Mouse (Mus musculus): ENCODE data around the gene Tecpr2. TPM values are rescaled to one million over a fixed set of nuclear protein-coding genes. Genes with fewer than 3 reads are reported as not detected.

The Tecpr2 gene
- polyA plus RNA-seq, 1 experiment from 2014 or later = 2.0 TPM

DNA sequence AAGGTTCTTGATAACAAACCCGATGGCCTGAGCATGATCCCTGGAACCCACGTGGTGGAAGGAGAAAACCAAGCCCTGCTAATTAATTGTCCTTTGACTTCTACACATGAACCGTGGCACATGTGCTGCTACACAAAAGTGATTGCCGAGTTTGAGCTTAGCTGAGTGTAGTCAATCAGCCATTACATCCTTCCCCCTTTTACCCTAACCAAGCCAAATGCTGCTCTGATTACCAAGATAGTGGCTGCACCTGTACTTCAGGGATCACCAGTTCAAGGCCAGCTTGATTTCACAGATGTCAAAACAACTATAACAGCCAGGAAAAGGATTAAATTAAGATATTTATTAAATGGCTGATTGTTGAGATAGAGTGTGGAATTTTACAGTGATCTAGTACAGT, 61.1 kb downstream of the Tecpr2 start:
- Histone ChIP-seq H3K9me3 (replicated peaks) (no peaks in the 10 kb centered on the region), H3K27ac (no peak overlapping the region), H3K27me3 (no peaks in the 10 kb centered on the region), H3K9ac (no peak overlapping the region), H3K4me2 (no peak overlapping the region), H3K4me1 (replicated peaks) (peaks cover 12% of the 10 kb centered on the region; the same call in 1 of the 2 replicates), H3K4me3 (no peak overlapping the region), H3K36me3 (peaks cover 8% of the 10 kb centered on the region; the same call in 1 of the 2 replicates)
- whole genome bisulfite sequencing = 90% methylated on average over 4 of the region's 4 CpGs
- ATAC-seq (replicated peaks; ENCODE audit: insufficient number of reproducible peaks, insufficient read depth, low FRiP score, low read depth) = no peak

DNA sequence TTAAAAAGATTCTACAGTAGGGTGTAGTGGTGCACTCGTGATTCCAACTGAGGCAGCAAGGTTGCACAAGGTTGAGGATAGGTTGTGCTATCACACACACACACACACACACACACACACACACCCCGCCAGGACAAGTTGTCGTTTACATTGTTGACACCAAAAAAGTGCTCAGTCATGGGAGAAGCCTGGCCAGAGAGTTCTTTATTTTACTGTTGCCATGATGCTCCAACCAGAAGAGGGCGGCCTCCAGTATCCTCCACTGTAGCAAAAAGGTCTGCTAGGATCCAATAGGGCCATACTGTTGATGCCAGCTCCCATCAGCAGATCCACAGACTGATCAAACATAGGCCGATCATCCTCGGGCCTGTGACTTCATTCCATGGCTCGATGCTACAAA, 62.2 kb downstream of the Tecpr2 start:
- H3K27me3 ChIP-seq = no peaks in the 10 kb centered on the region
- WGBS = 82% methylated on average over 7 of the region's 7 CpGs
- no peak for ATAC-seq (replicated peaks; ENCODE audit: insufficient number of reproducible peaks, insufficient read depth, low FRiP score, low read depth)

DNA sequence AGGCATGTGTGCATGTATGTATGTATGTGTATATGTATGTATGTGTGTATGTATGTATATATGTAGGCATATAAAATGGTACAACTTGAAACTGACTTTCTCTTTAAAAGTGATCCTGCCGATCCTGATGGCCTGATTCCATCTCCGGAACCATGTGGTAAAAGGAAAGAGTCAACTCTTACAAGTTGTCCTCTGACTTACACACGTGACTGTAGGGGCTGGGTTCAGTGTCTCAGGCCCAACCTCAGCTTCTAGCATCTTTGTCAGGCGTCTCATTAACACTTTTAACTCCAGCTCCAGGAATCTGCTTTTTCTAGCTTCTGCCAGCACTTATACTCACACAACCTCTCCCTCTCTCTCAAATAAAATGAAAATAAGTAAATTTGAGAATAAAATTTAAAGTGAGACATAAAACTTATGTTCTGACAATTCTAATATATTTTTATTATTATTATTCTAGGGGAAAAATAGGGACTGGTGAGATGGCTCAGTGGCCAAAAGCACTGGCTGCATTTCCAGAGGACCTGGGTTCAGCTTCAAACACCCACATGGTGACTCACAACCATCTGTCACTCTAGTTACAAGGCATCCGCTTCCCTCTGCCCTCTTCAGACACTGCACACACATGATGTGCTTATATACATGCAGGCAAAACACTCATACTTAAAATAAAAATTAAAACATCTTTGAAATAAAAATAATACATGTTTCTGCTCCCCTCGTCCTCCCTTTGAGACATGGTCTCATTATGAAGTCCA, 63.7 kb downstream of the Tecpr2 start:
- Histone ChIP-seq H3K9ac (no peak overlapping the region), H3K9me3 (replicated peaks) (no peaks in the 10 kb centered on the region), H3K4me2 (no peak overlapping the region), H3K36me3 (peaks cover 14% of the 10 kb centered on the region), H3K27ac (no peak overlapping the region), H3K4me3 (no peak overlapping the region), H3K27me3 (no peaks in the 10 kb centered on the region), H3K4me1 (replicated peaks) (peaks cover 10% of the 10 kb centered on the region; the same call in 1 of the 2 replicates)
- ATAC-seq (replicated peaks; ENCODE audit: insufficient number of reproducible peaks, insufficient read depth, low FRiP score, low read depth) = no peak
- 83% methylated on average over 6 of the region's 6 CpGs for WGBS

More for the DNA sequence above, 62.2 kb downstream of the Tecpr2 start:
- Histone ChIP-seq H3K4me3 (no peak overlapping the region), H3K27ac (no peak overlapping the region), H3K4me2 (no peak overlapping the region), H3K4me1 (replicated peaks) (peaks cover 12% of the 10 kb centered on the region; the same call in 1 of the 2 replicates), H3K9me3 (replicated peaks) (no peaks in the 10 kb centered on the region), H3K36me3 (peaks cover 10% of the 10 kb centered on the region), H3K9ac (no peak overlapping the region)

DNA sequence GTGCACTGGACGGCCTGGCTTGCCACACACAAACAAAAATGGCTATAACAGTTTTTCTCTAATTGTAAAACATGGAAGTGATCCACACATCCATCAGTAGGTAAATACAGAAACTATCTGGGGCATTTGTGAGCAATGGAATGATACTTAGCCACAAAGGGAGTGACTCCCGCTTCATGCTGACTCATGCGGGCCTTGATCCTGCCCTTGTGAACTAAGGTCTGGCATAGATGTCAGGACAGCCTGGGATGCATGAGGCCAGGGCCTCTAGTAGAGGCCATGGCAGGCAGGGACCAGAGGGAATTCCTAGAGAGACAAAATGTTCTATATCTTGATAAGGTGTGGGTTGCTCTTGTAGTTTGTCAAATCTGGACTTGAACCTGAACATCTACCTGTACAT, 64.4 kb downstream of the Tecpr2 start:
- 82% methylated on average over 3 of the region's 3 CpGs for WGBS
- no peak for ATAC-seq (replicated peaks; ENCODE audit: insufficient number of reproducible peaks, insufficient read depth, low FRiP score, low read depth)
- 0 out of 2 replicates have a peak, but pooled peaks cover 5% of the 10 kb centered on the region for H3K4me1 ChIP-seq (replicated peaks)

DNA sequence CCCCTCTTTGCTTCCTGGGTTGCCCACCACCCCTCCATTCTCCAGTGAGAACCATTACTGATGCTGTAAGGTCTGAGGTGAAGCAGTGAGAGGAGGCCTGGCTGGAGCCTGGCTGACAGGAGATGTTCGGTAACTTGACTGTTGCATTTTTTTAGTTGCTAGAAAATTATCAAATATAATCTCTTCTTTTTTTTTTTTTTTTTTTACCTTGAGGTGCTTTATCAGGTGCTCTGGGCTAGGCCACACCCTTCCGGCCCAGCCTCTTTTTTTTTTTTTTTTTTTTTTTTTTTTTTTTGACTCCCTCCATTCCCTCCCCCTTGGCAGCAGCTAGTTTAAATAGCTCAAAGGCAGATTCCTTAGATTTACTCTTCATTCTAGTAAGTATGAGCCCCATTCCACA, 64.8 kb downstream of the Tecpr2 start:
- Histone ChIP-seq H3K36me3 (peaks cover 14% of the 10 kb centered on the region), H3K27ac (no peak overlapping the region), H3K9me3 (replicated peaks) (no peaks in the 10 kb centered on the region), H3K27me3 (no peaks in the 10 kb centered on the region), H3K9ac (no peak overlapping the region), H3K4me3 (no peak overlapping the region), H3K4me1 (replicated peaks) (0 out of 2 replicates have a peak, but pooled peaks cover 5% of the 10 kb centered on the region), H3K4me2 (no peak overlapping the region)
- WGBS = 84% methylated on average over 2 of the region's 2 CpGs
- no peak for ATAC-seq (replicated peaks; ENCODE audit: insufficient number of reproducible peaks, insufficient read depth, low FRiP score, low read depth)

More for the DNA sequence above, 64.4 kb downstream of the Tecpr2 start:
- Histone ChIP-seq H3K4me3 (no peak overlapping the region), H3K9ac (no peak overlapping the region), H3K27me3 (no peaks in the 10 kb centered on the region), H3K4me2 (no peak overlapping the region), H3K36me3 (peaks cover 14% of the 10 kb centered on the region), H3K9me3 (replicated peaks) (no peaks in the 10 kb centered on the region), H3K27ac (no peak overlapping the region)

GRCm38 (mm10) chr12:110954351-110954991, 65.4 kb downstream of the Tecpr2 start:
- H3K4me2 ChIP-seq = no peak overlapping the region
- H3K27me3 ChIP-seq = no peaks in the 10 kb centered on the region
- no peak overlapping the region for H3K9ac ChIP-seq
- H3K4me1 ChIP-seq (replicated peaks) = 0 out of 2 replicates have a peak, but pooled peaks cover 1% of the 10 kb centered on the region
- peaks cover 14% of the 10 kb centered on the region for H3K36me3 ChIP-seq
- no peaks in the 10 kb centered on the region for H3K9me3 ChIP-seq (replicated peaks)
- no peak for ATAC-seq (replicated peaks; ENCODE audit: insufficient number of reproducible peaks, insufficient read depth, low FRiP score, low read depth)
- 74% methylated on average over 4 of the region's 4 CpGs for WGBS
- no peak overlapping the region for H3K4me3 ChIP-seq
- no peak overlapping the region for H3K27ac ChIP-seq

DNA sequence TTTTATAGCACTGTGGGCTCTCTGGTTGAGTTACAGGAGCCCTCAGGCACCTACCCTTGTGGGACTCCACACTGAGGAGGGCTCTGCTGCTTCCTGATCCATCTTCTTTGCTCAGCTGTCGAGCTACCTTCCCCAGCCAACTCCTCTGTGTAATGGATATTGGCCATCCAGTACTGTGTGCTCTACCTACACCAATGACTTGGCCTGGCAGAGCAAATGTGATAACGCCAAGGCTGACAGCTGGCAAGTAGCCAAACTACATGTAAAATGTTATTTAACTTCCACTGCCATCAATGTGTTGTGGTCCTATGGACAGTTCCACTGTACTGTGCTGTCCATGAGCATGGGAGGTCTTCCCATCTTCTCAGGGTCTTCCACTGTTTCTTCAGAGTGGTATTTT, 72.9 kb downstream of the Tecpr2 start:
- 30% methylated on average over 2 of the region's 2 CpGs for WGBS
- H3K27me3 ChIP-seq = no peaks in the 10 kb centered on the region
- no peak for ATAC-seq (replicated peaks; ENCODE audit: insufficient number of reproducible peaks, insufficient read depth, low FRiP score, low read depth)
- H3K4me2 ChIP-seq = no peak overlapping the region
- H3K27ac ChIP-seq = no peak overlapping the region
- no peaks in the 10 kb centered on the region for H3K36me3 ChIP-seq
- H3K4me3 ChIP-seq = no peak overlapping the region
- 0 out of 2 replicates have a peak, but pooled peaks cover 3% of the 10 kb centered on the region for H3K4me1 ChIP-seq (replicated peaks)
- H3K9me3 ChIP-seq (replicated peaks) = no peaks in the 10 kb centered on the region
- no peak overlapping the region for H3K9ac ChIP-seq

DNA sequence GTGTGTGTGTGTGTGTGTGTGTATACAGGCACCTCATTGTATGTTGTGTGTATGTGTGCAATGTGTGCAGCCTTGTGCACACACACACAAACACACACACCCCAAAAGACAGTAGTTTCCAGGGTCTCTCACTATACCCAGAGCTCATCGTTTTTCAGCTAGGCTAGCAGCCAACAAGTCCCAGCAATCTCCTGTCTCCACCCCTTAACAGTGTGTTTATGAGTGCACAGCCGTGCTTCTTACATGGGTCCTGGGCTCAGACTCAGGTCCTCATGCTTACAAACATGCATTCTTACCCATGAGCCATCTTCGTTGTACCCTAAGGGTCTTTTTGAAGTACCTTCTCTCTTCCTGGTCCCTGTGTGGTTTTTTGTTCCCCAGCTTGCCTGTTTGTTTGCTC, 76.4 kb downstream of the Tecpr2 start:
- Histone ChIP-seq H3K4me2 (no peak overlapping the region), H3K9ac (no peak overlapping the region), H3K27ac (no peak overlapping the region), H3K36me3 (peaks cover 12% of the 10 kb centered on the region; the same call in 1 of the 2 replicates), H3K9me3 (replicated peaks) (no peaks in the 10 kb centered on the region), H3K4me3 (no peak overlapping the region), H3K27me3 (no peaks in the 10 kb centered on the region), H3K4me1 (replicated peaks) (0 out of 2 replicates have a peak, but pooled peaks cover 3% of the 10 kb centered on the region)
- ATAC-seq (replicated peaks; ENCODE audit: insufficient number of reproducible peaks, insufficient read depth, low FRiP score, low read depth) = no peak
- 47% methylated on average over 3 of the region's 3 CpGs for WGBS

- no peak overlapping the region for H3K9ac ChIP-seq
- H3K36me3 ChIP-seq = peaks cover 12% of the 10 kb centered on the region; the same call in 1 of the 2 replicates
- ATAC-seq (replicated peaks; ENCODE audit: insufficient number of reproducible peaks, insufficient read depth, low FRiP score, low read depth) = no peak
- no peak overlapping the region for H3K4me2 ChIP-seq
- H3K9me3 ChIP-seq (replicated peaks) = no peaks in the 10 kb centered on the region
- H3K27ac ChIP-seq = no peak overlapping the region
- no peak overlapping the region for H3K4me3 ChIP-seq
- no peaks in the 10 kb centered on the region for H3K27me3 ChIP-seq
- 0 out of 2 replicates have a peak, but pooled peaks cover 3% of the 10 kb centered on the region for H3K4me1 ChIP-seq (replicated peaks)
- WGBS = 68% methylated on average over 4 of the region's 4 CpGs
Measured at GRCm38 (mm10) chr12:110966079-110966478, 77.0 kb downstream of the Tecpr2 start.

GRCm38 (mm10) chr12:110967146-110967545, 78.1 kb downstream of the Tecpr2 start:
- Histone ChIP-seq H3K36me3 (peaks cover 12% of the 10 kb centered on the region; the same call in 1 of the 2 replicates), H3K9me3 (replicated peaks) (no peaks in the 10 kb centered on the region), H3K4me1 (replicated peaks) (0 out of 2 replicates have a peak, but pooled peaks cover 3% of the 10 kb centered on the region), H3K9ac (no peak overlapping the region), H3K4me2 (no peak overlapping the region), H3K27me3 (no peaks in the 10 kb centered on the region), H3K4me3 (no peak overlapping the region), H3K27ac (no peak overlapping the region)
- 72% methylated on average over 2 of the region's 2 CpGs for WGBS
- ATAC-seq (replicated peaks; ENCODE audit: insufficient number of reproducible peaks, insufficient read depth, low FRiP score, low read depth) = no peak

GRCm38 (mm10) chr12:110970408-110970807, 81.3 kb downstream of the Tecpr2 start:
- H3K4me1 ChIP-seq (replicated peaks) = peaks cover 15% of the 10 kb centered on the region; the same call in 1 of the 2 replicates
- H3K27ac ChIP-seq = no peak overlapping the region
- no peak for ATAC-seq (replicated peaks; ENCODE audit: insufficient number of reproducible peaks, insufficient read depth, low FRiP score, low read depth)
- peaks cover 24% of the 10 kb centered on the region for H3K36me3 ChIP-seq
- 96% methylated on average over 5 of the region's 5 CpGs for WGBS
- no peak overlapping the region for H3K9ac ChIP-seq
- no peaks in the 10 kb centered on the region for H3K9me3 ChIP-seq (replicated peaks)
- no peaks in the 10 kb centered on the region for H3K27me3 ChIP-seq
- H3K4me3 ChIP-seq = no peak overlapping the region
- no peak overlapping the region for H3K4me2 ChIP-seq
